Mouse (Mus musculus) forebrain, embryonic 13.5 days (tissue): Measurements from ENCODE around the gene Kcnb1. TPM values are rescaled to one million over a fixed set of nuclear protein-coding genes. Genes with fewer than 3 reads are reported as not detected.

Experiments
- ATAC-seq: fragments of 200-750 bp; cut with Nextera tagmentation; 2 replicates; pipeline ENCODE4 v1.8.0; 2017
- H3K27ac ChIP-seq: fragments of 300-500 bp; sonication (generic); 2 replicates; pipeline ENCODE4 v1.5.1; 2015; ENCODE audit warnings: inconsistent platforms, mild to moderate bottlenecking, moderate library complexity
- H3K27me3 ChIP-seq: fragments of 300-500 bp; sonication (generic); 2 replicates; pipeline ENCODE4 v1.6.1; 2015; ENCODE audit warnings: mild to moderate bottlenecking, inconsistent platforms
- H3K36me3 ChIP-seq: fragments of 300-500 bp; sonication (generic); 2 replicates; pipeline ENCODE4 v1.6.1; 2015; ENCODE audit warnings: mild to moderate bottlenecking, inconsistent platforms; ENCODE audit not compliant: poor library complexity, severe bottlenecking
- H3K4me1 ChIP-seq: fragments of 300-500 bp; sonication (generic); 2 replicates; pipeline ENCODE4 v1.6.1; 2015; ENCODE audit warnings: inconsistent platforms
- H3K4me2 ChIP-seq: fragments of 300-500 bp; sonication (generic); 2 replicates; pipeline ENCODE4 v1.6.1; 2015; ENCODE audit warnings: inconsistent platforms, mild to moderate bottlenecking, moderate library complexity
- H3K4me3 ChIP-seq: fragments of 300-500 bp; sonication (generic); 2 replicates; pipeline ENCODE4 v1.5.1; 2015; ENCODE audit warnings: mild to moderate bottlenecking, inconsistent platforms
- H3K9ac ChIP-seq: fragments of 300-500 bp; sonication (generic); 2 replicates; pipeline ENCODE4 v1.6.1; 2015; ENCODE audit warnings: mild to moderate bottlenecking, inconsistent platforms
- H3K9me3 ChIP-seq: fragments of 300-500 bp; sonication (generic); replicated peaks from 2 replicates; pipeline ENCODE4 v1.6.1; 2016; ENCODE audit warnings: inconsistent platforms
- WGBS: fragments of 180-500 bp; shearing (Covaris S2); methylation state at CpG from one replicate; pipeline ENCODE4 v1.1.7; 2015; 5-methylcytosine and 5-hydroxymethylcytosine counted together
- polyA plus RNA-seq: library from polyadenylated mRNA; unstranded; fragments of >200 nt; fragmentation: Nextera tagmentation; extraction: Ambion mirVana; gene quantifications from 2 replicates; pipeline ENCODE4 v1.2.1, GENCODE M21; 2015

Gene Kcnb1
- polyA plus RNA-seq, 1 experiment from 2014 or later = 1.3 TPM

DNA sequence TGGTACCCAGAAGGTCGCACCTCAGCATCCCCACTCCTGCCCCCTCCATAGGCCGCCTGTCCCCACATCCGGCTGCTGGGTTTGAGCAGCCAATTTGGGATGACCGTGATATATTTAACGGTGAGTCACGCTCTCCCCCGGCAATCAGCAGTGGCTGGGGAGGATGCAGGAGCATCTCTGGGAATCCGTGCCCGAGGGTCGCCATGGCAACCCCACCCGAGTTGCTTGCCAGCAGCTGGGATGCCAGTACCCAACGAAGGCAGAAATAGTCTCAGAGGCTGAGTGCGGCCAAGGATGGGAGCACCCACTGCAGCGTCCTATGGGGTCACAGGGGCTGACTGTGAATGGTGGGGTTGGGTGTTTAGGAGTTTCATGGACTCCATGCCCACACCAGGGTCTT is 53.0 kb downstream of the Kcnb1 start:
- peak; percentile 84 for ATAC-seq
- Histone ChIP-seq H3K36me3 (no peaks in the 10 kb centered on the region), H3K4me2 (peak overlapping the region; percentile 24; the same call in 1 of the 2 replicates), H3K9me3 (no peaks in the 10 kb centered on the region), H3K27ac (peak overlapping the region; percentile 35), H3K4me3 (no peak overlapping the region), H3K9ac (peak overlapping the region; percentile 43), H3K4me1 (peaks cover 11% of the 10 kb centered on the region), H3K27me3 (no peaks in the 10 kb centered on the region)
- 49% methylated on average over 14 of the region's 14 CpGs for WGBS

DNA sequence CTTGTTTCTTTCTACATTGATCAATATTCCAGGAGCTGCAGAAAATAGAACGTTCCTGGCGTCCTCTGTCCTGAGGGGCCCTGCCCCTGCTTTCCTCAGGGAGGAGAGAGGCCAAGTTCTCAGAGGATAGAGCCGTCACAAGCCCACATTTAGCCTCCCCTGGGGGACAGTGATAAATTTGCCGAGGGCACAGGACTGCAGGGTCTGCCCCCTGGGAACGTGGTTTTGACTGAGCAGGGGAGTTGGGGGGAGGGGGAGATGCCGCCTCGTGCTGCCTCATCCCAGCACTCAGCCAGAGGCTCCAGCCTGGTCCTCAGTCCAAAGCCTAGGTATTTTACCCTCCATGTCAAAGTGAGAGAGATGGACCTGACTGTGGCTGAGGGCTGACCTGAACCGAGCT is 57.9 kb downstream of the Kcnb1 start:
- Histone ChIP-seq H3K36me3 (no peaks in the 10 kb centered on the region), H3K9ac (no peak overlapping the region), H3K4me1 (peaks cover 23% of the 10 kb centered on the region), H3K27me3 (no peaks in the 10 kb centered on the region; the same call in 1 of the 2 replicates), H3K4me3 (no peak overlapping the region), H3K9me3 (no peaks in the 10 kb centered on the region), H3K27ac (no peak overlapping the region), H3K4me2 (no peak overlapping the region)
- no peak for ATAC-seq
- WGBS = 57% methylated on average over 8 of the region's 8 CpGs

DNA sequence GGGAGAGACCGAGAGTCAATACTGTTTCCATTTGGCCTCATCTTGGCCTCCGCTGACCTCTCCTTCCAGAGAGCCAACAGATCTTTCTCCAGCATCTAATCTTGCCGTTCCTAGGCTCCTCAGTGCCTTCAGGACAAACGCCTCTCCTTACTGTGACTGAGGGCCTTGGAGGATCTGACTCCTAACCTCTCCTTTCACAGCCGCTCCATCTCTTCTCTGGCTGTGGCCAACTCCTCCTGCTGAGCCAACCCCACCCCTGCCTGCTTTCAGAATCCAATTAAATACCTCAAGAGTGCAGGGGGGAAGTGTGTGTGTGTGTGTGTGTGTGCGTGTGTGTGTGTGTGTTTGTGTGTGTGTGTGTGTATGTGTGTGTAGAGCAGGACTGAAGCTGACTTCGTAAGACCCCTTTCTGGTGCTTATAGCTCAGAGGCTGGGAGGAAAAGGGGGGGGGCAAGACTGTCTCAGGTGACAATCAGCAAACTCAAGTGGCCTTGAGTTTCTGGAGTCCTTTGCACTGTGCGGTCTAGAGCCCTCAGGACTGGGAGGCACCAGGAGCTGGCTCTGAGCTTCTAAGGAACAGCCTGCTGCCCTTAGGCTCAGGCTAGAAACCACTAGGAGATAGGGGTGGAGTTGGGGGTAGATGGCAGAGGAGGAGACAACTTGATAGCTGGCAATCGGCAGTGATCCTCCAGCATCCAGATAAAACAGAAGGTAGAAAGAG is 59.7 kb downstream of the Kcnb1 start:
- Histone ChIP-seq H3K27me3 (no peaks in the 10 kb centered on the region; the same call in 1 of the 2 replicates), H3K9ac (no peak overlapping the region), H3K4me3 (no peak overlapping the region), H3K9me3 (no peaks in the 10 kb centered on the region), H3K4me1 (peaks cover 27% of the 10 kb centered on the region), H3K4me2 (no peak overlapping the region), H3K36me3 (no peaks in the 10 kb centered on the region), H3K27ac (no peak overlapping the region)
- WGBS = 32% methylated on average over 9 of the region's 9 CpGs
- ATAC-seq = no peak

DNA sequence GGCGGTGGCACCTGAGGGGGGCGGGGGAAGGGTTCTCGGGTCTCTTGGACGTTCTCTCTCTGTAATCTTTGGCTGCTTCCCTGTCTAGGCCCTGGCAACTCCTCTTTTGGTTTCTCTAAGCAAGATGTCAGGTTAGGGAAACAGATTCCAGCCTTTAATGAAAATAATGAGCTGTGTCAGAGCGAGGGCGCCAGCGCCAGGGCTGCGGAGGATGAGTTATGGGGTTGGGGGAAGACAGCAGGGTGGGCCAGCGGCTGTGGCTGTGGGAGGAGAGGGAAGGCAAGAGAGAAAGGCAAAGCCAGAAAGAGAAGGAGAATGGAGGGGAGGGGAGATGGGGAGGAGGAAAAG is 60.4 kb downstream of the Kcnb1 start:
- no peak overlapping the region for H3K4me3 ChIP-seq
- no peaks in the 10 kb centered on the region for H3K9me3 ChIP-seq
- no peaks in the 10 kb centered on the region; the same call in 1 of the 2 replicates for H3K27me3 ChIP-seq
- 0 out of 2 replicates have a peak overlapping the region, but pooled peaks have one; percentile 17 for H3K9ac ChIP-seq
- 18% methylated on average over 9 of the region's 9 CpGs for WGBS
- no peaks in the 10 kb centered on the region for H3K36me3 ChIP-seq
- no peak for ATAC-seq
- H3K4me2 ChIP-seq = peak overlapping the region; percentile 20
- no peak overlapping the region for H3K27ac ChIP-seq
- peaks cover 30% of the 10 kb centered on the region for H3K4me1 ChIP-seq

DNA sequence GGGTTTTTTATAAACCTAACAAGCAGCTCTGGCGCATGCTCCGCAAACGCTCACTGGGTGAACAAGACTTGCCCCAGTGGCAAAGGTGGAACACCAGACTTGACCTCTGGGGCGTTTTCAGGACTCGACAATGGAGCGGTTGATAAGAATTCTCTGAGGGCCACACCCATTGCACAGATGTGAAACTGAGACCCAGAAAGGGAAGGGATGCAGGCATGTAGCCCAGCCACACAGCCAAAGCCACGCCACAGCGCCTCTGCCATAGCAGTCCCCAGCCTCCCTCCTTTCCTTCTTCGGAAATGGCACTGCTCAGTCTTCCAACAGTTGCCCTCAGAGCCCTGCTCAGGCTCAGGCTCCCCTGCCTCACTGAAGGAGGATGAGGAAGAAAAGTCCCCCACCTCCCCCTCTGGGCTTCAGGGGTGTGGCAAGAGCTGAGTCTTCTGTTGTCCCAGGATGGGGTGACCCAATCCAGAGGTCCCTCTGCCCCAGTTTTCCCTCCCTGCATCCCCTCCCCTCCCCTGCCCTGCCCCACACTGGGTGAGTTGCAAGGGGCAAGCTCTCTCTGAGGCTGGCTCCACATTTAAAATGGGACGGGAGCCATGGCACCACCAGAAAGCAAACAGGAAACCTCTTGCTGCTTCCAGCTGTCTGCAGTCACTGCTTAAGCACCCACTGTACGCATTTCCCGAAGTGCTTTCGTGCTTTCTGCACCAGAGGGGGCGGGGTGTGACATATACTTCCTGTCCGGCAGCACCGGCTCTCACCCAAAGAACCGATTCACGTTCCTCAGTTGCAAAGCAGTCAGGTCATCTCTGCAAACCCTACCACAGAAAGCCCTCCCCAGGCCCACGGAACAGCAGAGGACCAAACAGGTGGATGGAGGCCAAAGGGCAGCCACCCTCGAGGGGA is 61.0 kb downstream of the Kcnb1 start:
- no peaks in the 10 kb centered on the region for H3K9me3 ChIP-seq
- H3K36me3 ChIP-seq = no peaks in the 10 kb centered on the region
- peak overlapping the region; percentile 20 for H3K4me2 ChIP-seq
- 47% methylated on average over 20 of the region's 20 CpGs for WGBS
- H3K27ac ChIP-seq = no peak overlapping the region
- no peak overlapping the region for H3K4me3 ChIP-seq
- no peak for ATAC-seq
- H3K4me1 ChIP-seq = peaks cover 35% of the 10 kb centered on the region
- H3K9ac ChIP-seq = peak overlapping the region; percentile 17; the same call in 1 of the 2 replicates
- H3K27me3 ChIP-seq = no peaks in the 10 kb centered on the region; the same call in 1 of the 2 replicates

DNA sequence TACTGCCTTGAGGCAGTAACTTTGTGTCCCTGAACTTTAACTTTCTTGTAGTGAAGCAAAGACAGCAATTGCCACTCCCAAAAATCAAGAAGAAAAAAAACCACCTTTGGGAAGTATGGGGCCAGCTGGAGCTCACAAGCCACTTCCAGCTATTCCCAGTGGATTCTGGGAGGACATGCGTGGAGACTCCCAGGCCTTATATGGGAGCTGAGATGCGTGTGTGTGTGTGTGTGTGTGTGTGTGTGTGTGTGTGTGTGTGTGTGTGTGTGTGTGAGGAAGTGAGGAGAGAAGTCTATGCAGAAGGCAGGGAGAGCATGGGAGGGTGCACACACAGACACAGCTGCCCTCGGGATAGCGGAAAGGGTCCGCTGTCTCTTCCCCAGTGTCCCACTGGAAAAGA is 62.6 kb downstream of the Kcnb1 start:
- H3K9me3 ChIP-seq = no peaks in the 10 kb centered on the region
- no peak overlapping the region for H3K9ac ChIP-seq
- WGBS = 96% methylated on average over 5 of the region's 5 CpGs
- no peaks in the 10 kb centered on the region; the same call in 1 of the 2 replicates for H3K27me3 ChIP-seq
- H3K4me1 ChIP-seq = peaks cover 49% of the 10 kb centered on the region
- H3K4me3 ChIP-seq = no peak overlapping the region
- H3K36me3 ChIP-seq = no peaks in the 10 kb centered on the region
- H3K27ac ChIP-seq = no peak overlapping the region
- no peak overlapping the region for H3K4me2 ChIP-seq
- no peak for ATAC-seq

DNA sequence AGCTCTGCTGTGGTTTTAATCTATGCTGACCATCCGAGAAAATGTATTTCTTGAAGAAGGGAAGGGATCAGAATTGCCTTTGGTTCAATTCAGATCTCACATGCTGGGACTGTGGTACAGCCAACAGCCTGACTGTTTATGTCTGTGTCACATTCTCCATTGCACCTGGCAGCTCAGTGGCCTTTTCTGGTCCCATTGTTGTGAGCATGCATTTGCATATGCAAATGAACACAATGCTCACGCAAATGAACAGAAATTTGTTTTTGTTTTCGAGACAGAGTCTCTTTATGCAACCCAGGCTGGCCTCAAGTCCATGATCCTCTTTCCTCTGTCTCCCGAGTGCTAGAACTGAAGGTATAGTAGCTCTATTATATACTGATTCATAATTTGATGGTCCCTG is 64.2 kb downstream of the Kcnb1 start:
- Histone ChIP-seq H3K9ac (no peak overlapping the region), H3K27me3 (no peaks in the 10 kb centered on the region; the same call in 1 of the 2 replicates), H3K4me3 (no peak overlapping the region), H3K4me2 (no peak overlapping the region), H3K9me3 (no peaks in the 10 kb centered on the region), H3K4me1 (peaks cover 49% of the 10 kb centered on the region), H3K27ac (no peak overlapping the region), H3K36me3 (no peaks in the 10 kb centered on the region)
- ATAC-seq = no peak
- WGBS = 41% methylated on average over 4 of the region's 4 CpGs

DNA sequence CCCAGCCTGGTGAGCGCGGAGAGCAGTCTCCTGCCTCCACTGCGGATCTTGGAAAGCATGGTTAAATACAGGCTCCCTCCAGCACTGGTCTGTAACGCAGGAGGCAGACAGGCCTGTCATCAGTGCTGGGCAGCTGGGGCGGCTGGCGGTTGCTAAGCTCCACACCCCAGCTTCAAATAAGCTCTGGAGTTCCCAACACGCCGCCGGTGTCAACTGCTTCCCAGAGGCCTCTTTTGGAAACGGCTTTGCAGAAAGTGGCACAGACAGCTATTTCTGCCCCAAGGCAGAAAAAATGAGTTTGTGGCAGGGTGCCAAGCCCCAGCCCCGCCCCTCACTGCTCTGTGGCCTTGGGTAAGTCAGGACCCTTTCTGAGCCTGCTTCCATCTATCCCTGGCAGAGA is 66.0 kb downstream of the Kcnb1 start:
- Histone ChIP-seq H3K4me2 (no peak overlapping the region), H3K27me3 (no peaks in the 10 kb centered on the region; the same call in 1 of the 2 replicates), H3K27ac (peak overlapping the region; percentile 49), H3K9me3 (no peaks in the 10 kb centered on the region), H3K4me3 (no peak overlapping the region), H3K4me1 (peaks cover 38% of the 10 kb centered on the region), H3K36me3 (no peaks in the 10 kb centered on the region), H3K9ac (peak overlapping the region; percentile 26; the same call in 1 of the 2 replicates)
- peak; percentile 66; the same call in 1 of the 2 replicates for ATAC-seq
- whole genome bisulfite sequencing = 34% methylated on average over 11 of the region's 11 CpGs

DNA sequence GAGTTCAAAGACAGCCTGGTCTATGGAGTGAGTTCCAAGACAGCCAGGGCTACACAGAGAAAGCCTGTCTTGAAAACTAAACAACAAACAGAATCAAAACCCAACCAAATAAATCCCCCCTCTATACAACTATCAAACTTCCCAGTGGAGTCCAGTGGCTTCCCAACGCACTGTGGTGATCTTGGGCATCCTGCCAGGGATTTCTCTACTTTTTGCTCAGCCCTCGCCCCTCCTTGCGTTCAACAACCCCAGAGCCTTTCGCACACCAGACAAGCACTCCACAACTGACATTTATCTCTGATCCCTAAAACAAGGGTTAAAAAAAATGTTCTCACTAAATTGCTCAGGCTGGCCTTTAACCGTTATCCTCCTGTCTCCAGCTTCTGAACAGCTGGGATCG is 67.2 kb downstream of the Kcnb1 start:
- ATAC-seq = no peak
- Histone ChIP-seq H3K9me3 (no peaks in the 10 kb centered on the region), H3K27ac (no peak overlapping the region), H3K27me3 (no peaks in the 10 kb centered on the region), H3K9ac (no peak overlapping the region), H3K36me3 (no peaks in the 10 kb centered on the region), H3K4me3 (no peak overlapping the region), H3K4me2 (no peak overlapping the region), H3K4me1 (peaks cover 34% of the 10 kb centered on the region)
- 75% methylated on average over 6 of the region's 6 CpGs for WGBS

DNA sequence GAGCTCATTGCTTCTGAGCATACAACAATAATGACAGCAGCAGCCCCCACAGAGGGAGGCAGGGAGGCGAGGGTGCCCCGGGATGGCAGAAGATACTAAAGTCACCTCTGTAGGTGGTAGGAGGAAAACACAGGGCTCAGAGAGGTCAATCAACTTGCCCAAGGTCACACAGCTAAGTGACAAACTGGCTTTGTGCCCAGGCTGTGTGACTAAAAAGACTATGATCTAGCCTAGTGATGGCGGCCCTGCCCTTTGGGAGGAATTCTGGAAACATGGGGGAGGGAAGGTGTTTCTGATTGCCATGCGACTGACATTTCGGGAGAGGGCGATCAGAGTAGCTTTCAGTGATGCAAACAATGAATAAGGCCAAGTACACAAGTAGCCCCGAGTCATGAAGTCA is 68.0 kb downstream of the Kcnb1 start:
- Histone ChIP-seq H3K4me2 (no peak overlapping the region), H3K9ac (no peak overlapping the region), H3K4me1 (peaks cover 34% of the 10 kb centered on the region), H3K27me3 (no peaks in the 10 kb centered on the region), H3K36me3 (no peaks in the 10 kb centered on the region), H3K9me3 (no peaks in the 10 kb centered on the region), H3K27ac (no peak overlapping the region), H3K4me3 (no peak overlapping the region)
- 95% methylated on average over 7 of the region's 7 CpGs for WGBS
- no peak for ATAC-seq

DNA sequence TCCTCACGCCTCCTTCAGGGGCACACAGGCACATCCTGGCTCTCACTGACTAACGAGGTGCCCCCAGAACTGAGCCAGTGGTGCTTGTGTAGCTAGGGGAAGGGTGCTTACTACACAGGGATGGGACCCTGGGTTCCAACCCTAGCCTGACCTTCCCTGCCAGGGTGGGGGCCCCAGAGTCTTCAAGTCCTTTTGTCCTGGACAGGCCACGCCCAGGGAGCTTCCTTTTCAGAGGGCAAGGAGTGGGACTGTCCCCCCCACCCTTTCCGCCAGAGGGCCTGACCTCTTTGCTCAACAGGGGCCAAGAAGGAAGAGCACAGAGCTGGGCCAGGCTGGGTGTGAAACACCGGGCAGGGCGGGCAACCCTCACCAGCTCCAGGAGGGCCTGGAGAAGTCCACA is 68.7 kb downstream of the Kcnb1 start:
- peaks cover 33% of the 10 kb centered on the region for H3K4me1 ChIP-seq
- H3K27me3 ChIP-seq = no peaks in the 10 kb centered on the region
- no peaks in the 10 kb centered on the region for H3K9me3 ChIP-seq
- no peak overlapping the region for H3K27ac ChIP-seq
- H3K36me3 ChIP-seq = no peaks in the 10 kb centered on the region
- H3K9ac ChIP-seq = no peak overlapping the region; the same call in 1 of the 2 replicates
- no peak for ATAC-seq
- no peak overlapping the region for H3K4me2 ChIP-seq
- no peak overlapping the region for H3K4me3 ChIP-seq
- 66% methylated on average over 6 of the region's 6 CpGs for WGBS

DNA sequence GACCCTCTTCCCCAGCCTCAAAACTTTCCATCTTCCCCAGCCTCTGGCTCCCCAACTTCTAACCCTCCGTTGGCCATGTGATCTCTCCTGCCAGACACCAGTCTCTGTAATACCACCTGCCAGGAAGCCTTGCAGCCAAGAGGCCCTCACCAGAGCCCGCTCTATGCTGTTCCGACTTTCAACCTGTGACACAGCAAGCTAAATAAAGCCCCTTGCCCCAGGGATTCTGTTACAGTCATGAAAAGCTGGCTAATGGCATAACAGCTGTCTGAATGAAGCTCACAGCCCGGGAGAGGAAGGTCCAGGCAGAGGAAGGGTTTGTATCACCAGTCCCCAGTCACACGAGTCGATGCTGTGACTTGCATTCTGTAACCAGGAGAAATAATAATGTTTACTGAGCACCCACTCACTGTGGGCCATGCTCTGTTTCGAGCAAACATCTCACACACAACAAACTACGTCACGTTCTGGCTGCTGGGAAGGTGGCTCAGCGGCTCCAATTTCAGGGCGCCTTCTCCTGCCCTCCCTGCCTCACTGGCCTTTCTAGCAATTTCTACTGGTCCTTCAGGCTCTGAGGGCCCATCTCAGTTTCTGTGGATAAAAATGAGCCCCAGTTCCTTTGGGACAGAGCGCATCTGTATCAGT is 69.6 kb downstream of the Kcnb1 start:
- no peaks in the 10 kb centered on the region for H3K9me3 ChIP-seq
- H3K4me2 ChIP-seq = no peak overlapping the region
- H3K9ac ChIP-seq = no peak overlapping the region
- no peak overlapping the region for H3K27ac ChIP-seq
- no peak for ATAC-seq
- H3K4me1 ChIP-seq = peaks cover 23% of the 10 kb centered on the region
- 73% methylated on average over 12 of the region's 12 CpGs for WGBS
- H3K27me3 ChIP-seq = no peaks in the 10 kb centered on the region
- H3K4me3 ChIP-seq = no peak overlapping the region
- H3K36me3 ChIP-seq = no peaks in the 10 kb centered on the region
